Mouse (Mus musculus): ENCODE measurements around the gene Asic2. TPM values are rescaled to one million over a fixed set of nuclear protein-coding genes. Genes with fewer than 3 reads are reported as not detected.
"Not testable (repeated sequence)": the region's sequence is repeated elsewhere in the genome, so short reads cannot be mapped to it uniquely, and the experiment has no call there.

The Asic2 gene
- polyA plus RNA-seq, 1 experiment from 2014 or later: 0.47 TPM

- WGBS: 60% methylated on average over 10 of the region's 10 CpGs
- no peak overlapping the region for H3K4me3 ChIP-seq (ENCODE audit: low read depth, low read length)
- H3K27ac ChIP-seq (replicated peaks): no peak overlapping the region
- TF ChIP-seq EP300 (optimal IDR thresholded peaks at IDR 0.05): no peak
- TF ChIP-seq CTCF (IDR thresholded peaks at IDR 0.05; ENCODE audit: low read depth): no peak
- H3K4me2 ChIP-seq (replicated peaks; ENCODE audit: low read depth): no peak overlapping the region
- H3K9me3 ChIP-seq (ENCODE audit: control insufficient read depth, low read length): no peaks in the 10 kb centered on the region
- no peak overlapping the region for H3K9ac ChIP-seq (ENCODE audit: low read length)
- DNase-seq (ENCODE audit: low spot score): no peak
- no peaks in the 10 kb centered on the region for H3K4me1 ChIP-seq (replicated peaks; ENCODE audit: control insufficient read depth, insufficient read depth)
- no peaks in the 10 kb centered on the region for H3K36me3 ChIP-seq (ENCODE audit: control insufficient read depth, insufficient read depth, low read length)
- H3K27me3 ChIP-seq (ENCODE audit: control insufficient read depth, insufficient read depth, low read length): no peaks in the 10 kb centered on the region
- no peak for ATAC-seq (ENCODE audit: low FRiP score, low TSS enrichment)
Measured at GRCm38 (mm10) chr11:81369497-81370425, 598.5 kb downstream of the Asic2 start.

GRCm38 (mm10) chr11:81364442-81364841 is 603.8 kb downstream of the Asic2 start:
- ATAC-seq (ENCODE audit: low FRiP score, low TSS enrichment): no peak
- TF ChIP-seq EP300 (optimal IDR thresholded peaks at IDR 0.05): no peak
- 0 out of 2 replicates have a peak, but pooled peaks have one; percentile 8 for TF ChIP-seq CTCF (IDR thresholded peaks at IDR 0.05; ENCODE audit: low read depth)
- H3K9ac ChIP-seq (ENCODE audit: low read length): no peak overlapping the region
- no peaks in the 10 kb centered on the region for H3K4me1 ChIP-seq (replicated peaks; ENCODE audit: control insufficient read depth, insufficient read depth)
- DNase-seq (ENCODE audit: low spot score): no peak
- 93% methylated on average over 3 of the region's 3 CpGs for WGBS
- H3K4me2 ChIP-seq (replicated peaks; ENCODE audit: low read depth): no peak overlapping the region
- no peaks in the 10 kb centered on the region for H3K9me3 ChIP-seq (ENCODE audit: control insufficient read depth, low read length)
- H3K27me3 ChIP-seq (ENCODE audit: control insufficient read depth, insufficient read depth, low read length): no peaks in the 10 kb centered on the region
- H3K36me3 ChIP-seq (ENCODE audit: control insufficient read depth, insufficient read depth, low read length): no peaks in the 10 kb centered on the region
- H3K4me3 ChIP-seq (ENCODE audit: low read depth, low read length): no peak overlapping the region
- no peak overlapping the region for H3K27ac ChIP-seq (replicated peaks)

- DNase-seq (ENCODE audit: low spot score) (no peak), ATAC-seq (ENCODE audit: low FRiP score, low TSS enrichment) (no peak)
- Histone ChIP-seq H3K9me3 (ENCODE audit: control insufficient read depth, low read length) (no peaks in the 10 kb centered on the region), H3K36me3 (ENCODE audit: control insufficient read depth, insufficient read depth, low read length) (no peaks in the 10 kb centered on the region), H3K27me3 (ENCODE audit: control insufficient read depth, insufficient read depth, low read length) (no peaks in the 10 kb centered on the region), H3K9ac (ENCODE audit: low read length) (no peak overlapping the region), H3K27ac (replicated peaks) (no peak overlapping the region), H3K4me2 (replicated peaks; ENCODE audit: low read depth) (no peak overlapping the region), H3K4me1 (replicated peaks; ENCODE audit: control insufficient read depth, insufficient read depth) (no peaks in the 10 kb centered on the region), H3K4me3 (ENCODE audit: low read depth, low read length) (no peak overlapping the region)
- 44% methylated on average over 3 of the region's 3 CpGs for WGBS
- no peak for TF ChIP-seq CTCF (IDR thresholded peaks at IDR 0.05; ENCODE audit: low read depth)
- TF ChIP-seq EP300 (optimal IDR thresholded peaks at IDR 0.05): no peak
Measured at GRCm38 (mm10) chr11:81362461-81362860, 605.8 kb downstream of the Asic2 start.

- 62% methylated on average over 4 of the region's 4 CpGs for WGBS
- H3K27me3 ChIP-seq (ENCODE audit: control insufficient read depth, insufficient read depth, low read length): no peaks in the 10 kb centered on the region
- no peak overlapping the region for H3K9ac ChIP-seq (ENCODE audit: low read length)
- ATAC-seq (ENCODE audit: low FRiP score, low TSS enrichment) (no peak), DNase-seq (ENCODE audit: low spot score) (no peak)
- H3K4me1 ChIP-seq (replicated peaks; ENCODE audit: control insufficient read depth, insufficient read depth): no peaks in the 10 kb centered on the region
- no peaks in the 10 kb centered on the region for H3K36me3 ChIP-seq (ENCODE audit: control insufficient read depth, insufficient read depth, low read length)
- no peak overlapping the region for H3K4me3 ChIP-seq (ENCODE audit: low read depth, low read length)
- TF ChIP-seq EP300 (optimal IDR thresholded peaks at IDR 0.05): no peak
- TF ChIP-seq CTCF (IDR thresholded peaks at IDR 0.05; ENCODE audit: low read depth): no peak
- no peak overlapping the region for H3K27ac ChIP-seq (replicated peaks)
- no peaks in the 10 kb centered on the region for H3K9me3 ChIP-seq (ENCODE audit: control insufficient read depth, low read length)
- H3K4me2 ChIP-seq (replicated peaks; ENCODE audit: low read depth): no peak overlapping the region
Measured at GRCm38 (mm10) chr11:81361040-81361439, 607.2 kb downstream of the Asic2 start.

GRCm38 (mm10) chr11:81350498-81350897 is 617.8 kb downstream of the Asic2 start:
- WGBS: 53% methylated on average over 5 of the region's 6 CpGs
- DNase-seq (ENCODE audit: low spot score); H3K27ac ChIP-seq (replicated peaks); H3K4me2 ChIP-seq (replicated peaks; ENCODE audit: low read depth); H3K9me3 ChIP-seq (ENCODE audit: control insufficient read depth, low read length); H3K4me3 ChIP-seq (ENCODE audit: low read depth, low read length); H3K36me3 ChIP-seq (ENCODE audit: control insufficient read depth, insufficient read depth, low read length); ATAC-seq (ENCODE audit: low FRiP score, low TSS enrichment); H3K9ac ChIP-seq (ENCODE audit: low read length); H3K27me3 ChIP-seq (ENCODE audit: control insufficient read depth, insufficient read depth, low read length); H3K4me1 ChIP-seq (replicated peaks; ENCODE audit: control insufficient read depth, insufficient read depth): not testable (repeated sequence)

GRCm38 (mm10) chr11:81331977-81332376 is 636.3 kb downstream of the Asic2 start:
- H3K9ac ChIP-seq (ENCODE audit: low read length): no peak overlapping the region
- H3K4me2 ChIP-seq (replicated peaks; ENCODE audit: low read depth): no peak overlapping the region
- no peaks in the 10 kb centered on the region for H3K27me3 ChIP-seq (ENCODE audit: control insufficient read depth, insufficient read depth, low read length)
- no peaks in the 10 kb centered on the region for H3K4me1 ChIP-seq (replicated peaks; ENCODE audit: control insufficient read depth, insufficient read depth)
- no peak overlapping the region for H3K27ac ChIP-seq (replicated peaks)
- 75% methylated on average over 2 of the region's 2 CpGs for WGBS
- no peak; the same call in 1 of the 2 replicates for TF ChIP-seq CTCF (IDR thresholded peaks at IDR 0.05; ENCODE audit: low read depth)
- no peak for TF ChIP-seq EP300 (optimal IDR thresholded peaks at IDR 0.05)
- no peak for DNase-seq (ENCODE audit: low spot score)
- no peaks in the 10 kb centered on the region for H3K36me3 ChIP-seq (ENCODE audit: control insufficient read depth, insufficient read depth, low read length)
- H3K9me3 ChIP-seq (ENCODE audit: control insufficient read depth, low read length): no peaks in the 10 kb centered on the region
- no peak overlapping the region for H3K4me3 ChIP-seq (ENCODE audit: low read depth, low read length)
- no peak for ATAC-seq (ENCODE audit: low FRiP score, low TSS enrichment)

Measured in stomach, postnatal 0 days (tissue).